Mouse (Mus musculus) heart, embryonic 10.5 days (tissue): ENCODE results near the gene Slc44a1. TPM values are rescaled to one million over a fixed set of nuclear protein-coding genes. Genes with fewer than 3 reads are reported as not detected.

ENCODE experiments used
- DNase-seq: peaks from one replicate; pipeline ENCODE4 v3.0.0-alpha.2; 2017; ENCODE audit warnings: low spot score
- H3K27ac ChIP-seq: fragments of 300-500 bp; sonication (generic); 2 replicates; pipeline ENCODE4 v1.5.1; 2016; ENCODE audit warnings: mild to moderate bottlenecking
- H3K27me3 ChIP-seq: fragments of 300-500 bp; sonication (generic); 2 replicates; pipeline ENCODE4 v1.6.1; 2016; ENCODE audit warnings: mild to moderate bottlenecking; ENCODE audit not compliant: poor library complexity, insufficient read depth, severe bottlenecking
- H3K36me3 ChIP-seq: fragments of 300-500 bp; sonication (generic); 2 replicates; pipeline ENCODE4 v1.6.1; 2016; ENCODE audit warnings: mild to moderate bottlenecking, moderate library complexity
- H3K4me1 ChIP-seq: fragments of 300-500 bp; sonication (generic); 2 replicates; pipeline ENCODE4 v1.6.1; 2016; ENCODE audit warnings: mild to moderate bottlenecking
- H3K4me3 ChIP-seq: fragments of 300-500 bp; sonication (generic); 2 replicates; pipeline ENCODE4 v1.5.1; 2016; ENCODE audit warnings: mild to moderate bottlenecking, moderate library complexity
- H3K9me3 ChIP-seq: fragments of 300-500 bp; sonication (generic); 2 replicates; pipeline ENCODE4 v1.6.1; 2016; ENCODE audit warnings: mild to moderate bottlenecking, moderate library complexity
- WGBS: fragments of 180-500 bp; shearing (Covaris S2); methylation state at CpG from one replicate; pipeline ENCODE4 v1.1.7; 2016; 5-methylcytosine and 5-hydroxymethylcytosine counted together
- polyA plus RNA-seq: library from polyadenylated mRNA; unstranded; fragments of >200 nt; fragmentation: Nextera tagmentation; extraction: Ambion mirVana; gene quantifications from 2 replicates; pipeline ENCODE4 v1.2.1, GENCODE M21; 2016

Gene Slc44a1
- polyA plus RNA-seq, 1 experiment from 2014 or later: 15.9 TPM

DNA sequence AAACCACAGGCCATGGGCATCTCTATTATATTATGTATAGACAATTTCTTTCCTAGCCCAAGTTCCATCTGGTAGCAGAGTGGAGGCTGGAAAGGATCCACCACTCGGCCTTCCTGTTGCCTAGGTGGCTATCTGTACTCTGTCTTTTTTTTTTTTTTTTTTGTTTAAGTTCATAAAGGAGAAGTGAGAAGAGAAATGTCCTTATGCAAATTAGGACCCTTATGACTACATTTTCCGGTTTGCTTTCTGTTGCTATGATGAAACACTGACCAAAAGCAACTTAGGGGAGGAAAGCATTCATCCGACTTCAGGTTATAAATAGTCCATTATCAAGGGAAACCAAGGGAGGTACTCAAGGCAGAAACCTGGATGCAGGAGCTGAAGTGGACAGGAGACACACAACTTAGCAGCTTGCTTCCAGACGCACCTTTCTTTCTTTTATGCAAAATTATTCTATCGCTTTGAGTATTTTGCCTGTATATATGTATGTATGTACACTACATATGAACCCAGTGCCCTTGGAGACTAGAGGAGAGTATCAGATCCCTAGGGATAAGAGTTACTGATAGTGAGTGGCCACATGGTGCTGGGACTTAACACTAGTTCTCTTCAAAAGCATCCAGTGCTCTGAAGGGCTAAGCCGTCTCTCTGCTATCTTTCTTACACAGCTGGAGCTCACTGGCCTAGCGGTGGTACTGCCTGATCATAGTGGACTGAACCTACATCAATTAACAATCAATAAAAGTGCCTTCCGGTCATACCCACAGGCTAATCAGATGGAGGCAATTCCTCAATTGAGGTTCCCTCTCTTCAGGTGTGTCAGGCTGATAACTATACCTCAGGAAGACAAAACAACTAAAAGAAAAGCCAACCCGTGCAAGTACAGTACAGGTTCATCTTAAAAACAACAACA, 28.0 kb upstream of the Slc44a1 start:
- no peak for DNase-seq
- Histone ChIP-seq H3K27ac (no peak overlapping the region), H3K27me3 (no peaks in the 10 kb centered on the region), H3K4me1 (peaks cover 11% of the 10 kb centered on the region; the same call in 1 of the 2 replicates), H3K36me3 (no peaks in the 10 kb centered on the region), H3K9me3 (no peaks in the 10 kb centered on the region), H3K4me3 (no peak overlapping the region)
- WGBS: 56% methylated on average over 9 of the region's 9 CpGs

DNA sequence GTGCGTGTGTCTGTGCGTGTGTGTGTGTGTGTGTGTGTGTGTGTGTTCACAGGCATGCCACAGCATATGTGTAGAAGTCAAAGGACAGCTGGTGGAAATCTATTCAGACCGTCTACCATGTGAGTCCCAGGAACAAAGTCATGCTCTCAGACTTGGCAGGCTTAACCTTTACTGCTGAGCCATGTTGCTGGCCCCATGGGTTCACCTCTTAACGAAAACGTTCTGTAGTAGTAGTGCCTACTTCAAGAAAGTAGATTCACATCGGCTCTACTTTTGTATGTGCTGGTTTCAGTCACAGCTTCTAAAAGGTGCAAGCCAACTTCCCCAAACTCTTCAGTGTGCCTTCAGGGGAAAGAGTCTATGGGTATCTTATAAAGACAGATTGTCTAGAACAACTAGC, 27.2 kb upstream of the Slc44a1 start:
- H3K27me3 ChIP-seq: no peaks in the 10 kb centered on the region
- peaks cover 11% of the 10 kb centered on the region; the same call in 1 of the 2 replicates for H3K4me1 ChIP-seq
- no peak for DNase-seq
- no peak overlapping the region for H3K27ac ChIP-seq
- no peak overlapping the region for H3K4me3 ChIP-seq
- no peaks in the 10 kb centered on the region for H3K9me3 ChIP-seq
- WGBS: 92% methylated on average over 6 of the region's 6 CpGs
- no peaks in the 10 kb centered on the region for H3K36me3 ChIP-seq

DNA sequence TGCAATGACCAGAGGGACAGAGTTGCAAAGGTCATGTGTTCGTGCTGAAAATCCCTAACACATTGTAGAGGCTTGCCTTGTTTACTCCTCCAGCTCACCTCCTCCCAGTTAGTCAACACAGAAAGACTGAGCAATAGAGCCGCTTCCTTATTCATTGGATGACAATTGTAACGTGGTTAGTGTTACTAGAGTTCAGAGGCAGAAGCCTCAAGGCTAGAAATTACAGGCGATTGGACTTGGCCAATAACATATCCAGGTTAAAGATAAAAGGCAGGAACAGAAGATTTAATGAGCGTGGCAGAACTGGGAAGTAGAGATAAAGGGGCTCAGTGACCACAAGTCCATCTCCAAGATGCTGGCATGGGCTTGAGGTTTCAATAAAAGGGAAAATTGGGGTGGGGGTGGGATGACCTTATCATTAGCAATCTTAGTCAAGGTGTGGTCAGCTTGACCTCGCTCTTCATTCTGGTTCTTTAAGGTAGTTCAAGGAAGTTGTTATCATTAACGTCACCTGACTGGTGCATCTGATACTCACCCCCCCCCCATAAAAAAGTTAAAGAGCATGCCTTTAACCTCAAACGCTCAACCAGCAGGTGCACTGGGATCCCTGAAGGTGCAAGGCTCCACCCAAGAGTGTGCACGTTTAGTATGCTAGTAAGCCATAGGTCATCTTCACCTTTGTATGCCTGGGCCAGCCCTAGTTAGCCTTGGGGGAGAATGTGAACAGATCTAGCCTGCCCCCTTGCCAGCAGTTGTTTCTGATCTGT, 26.0 kb upstream of the Slc44a1 start:
- DNase-seq: no peak
- H3K27ac ChIP-seq: no peak overlapping the region
- H3K36me3 ChIP-seq: no peaks in the 10 kb centered on the region
- 76% methylated on average over 9 of the region's 9 CpGs for whole genome bisulfite sequencing
- peaks cover 11% of the 10 kb centered on the region; the same call in 1 of the 2 replicates for H3K4me1 ChIP-seq
- H3K27me3 ChIP-seq: no peaks in the 10 kb centered on the region
- H3K9me3 ChIP-seq: no peaks in the 10 kb centered on the region
- no peak overlapping the region for H3K4me3 ChIP-seq

DNA sequence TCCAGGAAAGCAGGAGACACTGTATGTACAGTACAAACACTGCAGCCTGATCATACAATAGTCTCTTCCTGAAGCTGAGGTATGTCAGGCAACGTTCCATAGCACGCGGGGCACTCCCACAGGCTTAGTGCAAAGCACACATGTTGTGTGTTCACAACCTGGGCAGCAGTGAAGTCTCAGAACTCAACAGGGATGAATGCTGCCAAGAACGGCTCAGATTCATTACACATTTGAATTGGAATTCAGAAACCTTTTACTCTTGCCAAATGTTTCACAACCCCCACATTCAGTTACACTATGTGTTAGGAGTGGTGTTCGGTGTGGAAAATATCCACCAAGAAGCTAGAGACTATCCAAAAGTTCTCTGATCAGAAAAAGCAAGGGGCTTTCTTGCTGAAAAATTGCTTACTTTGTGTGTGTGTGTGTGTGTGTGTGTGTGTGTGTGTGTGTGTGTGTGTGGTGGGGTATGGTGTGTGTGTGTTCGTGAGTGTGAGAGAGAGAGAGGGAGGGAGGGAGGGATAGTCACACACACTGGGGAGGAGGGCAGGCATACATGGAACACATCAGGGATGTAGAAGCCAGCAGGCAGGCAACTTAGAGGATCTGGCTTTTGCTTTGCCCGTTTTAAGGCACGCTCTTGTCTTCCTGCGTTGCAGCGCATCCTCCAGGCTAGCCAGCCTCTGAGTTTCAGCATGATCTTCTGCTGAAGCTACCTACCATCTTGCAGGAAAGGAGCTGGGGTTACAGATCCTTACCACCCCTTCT, 24.2 kb upstream of the Slc44a1 start:
- no peak for DNase-seq
- 84% methylated on average over 9 of the region's 10 CpGs for whole genome bisulfite sequencing
- Histone ChIP-seq H3K4me3 (no peak overlapping the region), H3K4me1 (peaks cover 6% of the 10 kb centered on the region; the same call in 1 of the 2 replicates), H3K36me3 (no peaks in the 10 kb centered on the region), H3K9me3 (no peaks in the 10 kb centered on the region), H3K27ac (no peak overlapping the region), H3K27me3 (no peaks in the 10 kb centered on the region)

DNA sequence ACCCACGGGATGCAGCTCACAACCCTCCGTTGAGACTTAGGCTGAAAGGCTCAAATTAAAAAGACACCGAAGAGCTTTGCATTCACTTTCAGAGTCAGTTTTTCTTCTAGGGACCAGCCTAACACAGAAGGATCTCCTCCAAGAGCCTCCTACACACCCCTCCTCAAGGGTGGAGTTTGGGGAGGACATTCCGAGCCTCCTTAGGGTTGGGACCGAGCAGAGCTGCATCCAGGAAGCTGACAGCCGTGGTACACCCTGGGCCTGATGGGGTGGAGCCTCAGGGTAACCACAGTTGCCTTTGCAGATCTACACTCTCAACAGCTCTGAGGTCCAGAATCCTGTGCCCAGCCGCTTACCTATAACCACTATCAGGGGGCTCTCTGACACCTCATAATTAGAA, 23.3 kb upstream of the Slc44a1 start:
- H3K9me3 ChIP-seq: no peaks in the 10 kb centered on the region
- H3K27me3 ChIP-seq: no peaks in the 10 kb centered on the region
- DNase-seq: no peak
- no peak overlapping the region for H3K27ac ChIP-seq
- peaks cover 6% of the 10 kb centered on the region; the same call in 1 of the 2 replicates for H3K4me1 ChIP-seq
- no peaks in the 10 kb centered on the region for H3K36me3 ChIP-seq
- H3K4me3 ChIP-seq: no peak overlapping the region
- 69% methylated on average over 7 of the region's 7 CpGs for WGBS

DNA sequence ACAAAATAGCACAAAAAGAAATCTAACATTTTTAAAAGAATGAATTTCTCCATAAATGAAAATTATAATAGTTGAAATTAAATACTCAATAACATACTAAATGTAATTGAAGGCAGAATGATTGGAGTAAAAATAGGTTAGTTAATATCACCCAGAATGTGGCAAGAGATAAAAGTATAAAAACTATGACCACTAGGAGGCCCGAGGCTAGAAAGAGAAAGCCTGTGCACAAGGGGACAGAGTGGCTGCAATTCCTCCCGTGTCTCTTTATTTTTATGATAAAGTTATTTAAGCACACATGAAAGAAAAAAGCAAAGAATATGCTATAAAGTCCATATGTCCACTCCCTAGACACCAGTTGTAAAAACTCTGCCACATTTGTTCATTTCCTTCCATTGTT, 17.4 kb upstream of the Slc44a1 start:
- no peak overlapping the region for H3K27ac ChIP-seq
- no peaks in the 10 kb centered on the region for H3K36me3 ChIP-seq
- no peak overlapping the region for H3K4me3 ChIP-seq
- DNase-seq: no peak
- H3K9me3 ChIP-seq: no peaks in the 10 kb centered on the region
- H3K27me3 ChIP-seq: no peaks in the 10 kb centered on the region
- WGBS: 82% methylated on average over 2 of the region's 2 CpGs
- no peaks in the 10 kb centered on the region for H3K4me1 ChIP-seq

DNA sequence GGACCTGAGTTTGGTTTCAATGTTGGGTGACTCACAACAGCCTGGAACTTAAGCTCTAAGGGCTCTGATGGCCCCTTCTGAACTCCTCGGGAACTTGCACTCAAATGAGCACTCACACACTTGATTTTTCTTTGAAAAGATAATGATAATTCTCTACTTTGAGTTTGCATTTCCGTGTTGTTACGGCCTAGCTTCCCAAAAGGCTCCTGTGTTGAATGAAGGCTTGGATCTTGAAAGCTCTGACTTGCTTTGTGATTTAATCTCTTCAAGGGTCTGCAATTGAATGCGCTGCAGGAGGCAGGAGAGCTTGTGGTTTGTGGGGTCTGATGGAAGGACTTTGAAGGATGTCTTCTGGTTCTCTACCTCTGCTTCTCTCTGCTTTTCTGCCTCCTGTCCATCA, 13.1 kb upstream of the Slc44a1 start:
- no peaks in the 10 kb centered on the region for H3K9me3 ChIP-seq

DNA sequence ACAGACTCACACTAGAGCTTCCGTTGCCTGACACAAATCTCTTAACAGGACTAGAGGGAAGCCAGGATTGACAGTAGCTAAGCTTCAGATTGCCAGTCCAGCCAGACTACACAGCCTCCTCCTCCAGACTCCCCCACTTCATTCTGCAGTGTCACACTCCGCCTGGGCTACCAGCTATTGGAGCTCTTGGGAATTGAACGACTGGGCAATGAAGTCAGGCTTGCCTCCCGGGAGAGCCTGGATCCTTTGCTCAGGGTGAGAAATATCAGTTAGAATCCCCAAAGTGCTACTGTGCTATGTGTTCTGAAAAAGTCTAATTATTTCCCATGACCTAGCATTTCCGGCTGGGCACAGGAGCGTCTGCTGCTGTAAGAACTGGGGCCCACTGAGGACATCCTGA, 9.7 kb upstream of the Slc44a1 start:
- peaks cover 13% of the 10 kb centered on the region; the same call in 1 of the 2 replicates for H3K4me1 ChIP-seq
- no peak for DNase-seq
- H3K27ac ChIP-seq: no peak overlapping the region
- WGBS: 43% methylated on average over 6 of the region's 6 CpGs
- no peaks in the 10 kb centered on the region for H3K36me3 ChIP-seq
- H3K27me3 ChIP-seq: no peaks in the 10 kb centered on the region
- H3K9me3 ChIP-seq: no peaks in the 10 kb centered on the region
- no peak overlapping the region for H3K4me3 ChIP-seq

More for the DNA sequence above, 13.1 kb upstream of the Slc44a1 start:
- Histone ChIP-seq H3K27me3 (no peaks in the 10 kb centered on the region), H3K4me1 (peaks cover 13% of the 10 kb centered on the region; the same call in 1 of the 2 replicates), H3K4me3 (no peak overlapping the region), H3K27ac (no peak overlapping the region), H3K36me3 (no peaks in the 10 kb centered on the region)
- WGBS: 73% methylated on average over 4 of the region's 4 CpGs
- no peak for DNase-seq

DNA sequence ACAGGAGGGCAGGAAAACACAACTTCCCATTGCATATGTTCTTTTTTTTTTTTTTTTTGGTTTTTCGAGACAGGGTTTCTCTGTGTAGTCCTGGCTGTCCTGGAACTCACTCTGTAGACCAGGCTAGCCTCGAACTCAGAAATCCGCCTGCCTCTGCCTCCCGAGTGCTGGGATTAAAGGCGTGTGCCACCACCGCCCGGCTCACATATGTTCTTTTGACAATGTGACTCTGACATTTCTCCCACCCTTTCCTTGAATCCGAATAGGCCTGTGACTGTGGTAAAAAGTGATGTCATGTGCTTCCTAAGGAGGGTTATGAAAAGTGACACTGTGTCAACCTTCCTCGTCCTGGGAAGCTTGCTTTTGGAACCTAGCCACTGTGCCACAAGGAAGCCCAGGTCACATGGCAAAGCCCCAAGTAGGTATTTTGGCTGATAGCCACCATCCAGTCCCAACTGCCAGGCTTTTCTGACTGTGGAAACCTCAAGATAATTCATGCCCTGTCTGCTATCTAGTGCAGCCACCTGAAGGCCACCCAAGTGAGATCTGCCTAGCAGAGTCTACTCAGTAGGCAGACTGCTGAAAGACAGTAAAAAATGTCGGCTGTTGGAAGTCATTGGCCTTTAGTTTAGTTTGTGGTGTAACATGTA, 8.5 kb upstream of the Slc44a1 start:
- Histone ChIP-seq H3K9me3 (no peaks in the 10 kb centered on the region), H3K4me1 (peaks cover 13% of the 10 kb centered on the region; the same call in 1 of the 2 replicates), H3K27ac (no peak overlapping the region), H3K36me3 (no peaks in the 10 kb centered on the region), H3K27me3 (no peaks in the 10 kb centered on the region), H3K4me3 (no peak overlapping the region)
- DNase-seq: no peak
- 87% methylated on average over 9 of the region's 10 CpGs for WGBS

DNA sequence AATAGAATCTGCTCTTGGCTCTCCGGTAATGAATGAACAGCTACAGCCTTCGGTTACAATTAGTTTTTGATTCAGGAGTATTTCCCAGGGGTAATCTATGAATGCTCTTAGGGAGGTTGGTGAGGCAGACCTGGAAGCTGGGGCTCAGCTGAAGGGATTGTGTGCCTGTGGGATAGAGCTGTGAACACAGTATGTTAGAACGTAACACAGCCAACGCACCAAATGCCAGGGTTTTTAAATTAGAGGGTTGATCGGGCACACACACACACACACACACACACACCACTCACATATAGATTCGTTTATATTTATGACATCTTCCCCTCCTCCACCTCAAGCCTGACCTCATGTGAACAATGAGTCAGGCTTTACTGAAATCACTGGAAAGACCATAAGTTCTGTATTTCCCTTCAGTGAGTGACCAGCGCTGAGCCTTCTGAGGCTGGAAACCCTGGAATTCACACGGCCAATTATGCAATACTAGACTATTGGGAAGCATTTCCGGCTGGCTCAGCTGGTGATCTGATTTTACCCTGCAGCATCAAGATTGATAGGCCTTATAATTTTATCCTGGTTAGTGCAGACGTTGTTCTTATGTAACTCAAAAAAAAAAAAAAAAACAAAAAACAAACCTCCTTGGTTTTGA, 3.0 kb upstream of the Slc44a1 start:
- 80% methylated on average over 10 of the region's 10 CpGs for WGBS
- DNase-seq: no peak
- Histone ChIP-seq H3K4me1 (peaks cover 33% of the 10 kb centered on the region), H3K9me3 (no peaks in the 10 kb centered on the region), H3K36me3 (no peaks in the 10 kb centered on the region), H3K4me3 (no peak overlapping the region), H3K27me3 (no peaks in the 10 kb centered on the region), H3K27ac (no peak overlapping the region)

DNA sequence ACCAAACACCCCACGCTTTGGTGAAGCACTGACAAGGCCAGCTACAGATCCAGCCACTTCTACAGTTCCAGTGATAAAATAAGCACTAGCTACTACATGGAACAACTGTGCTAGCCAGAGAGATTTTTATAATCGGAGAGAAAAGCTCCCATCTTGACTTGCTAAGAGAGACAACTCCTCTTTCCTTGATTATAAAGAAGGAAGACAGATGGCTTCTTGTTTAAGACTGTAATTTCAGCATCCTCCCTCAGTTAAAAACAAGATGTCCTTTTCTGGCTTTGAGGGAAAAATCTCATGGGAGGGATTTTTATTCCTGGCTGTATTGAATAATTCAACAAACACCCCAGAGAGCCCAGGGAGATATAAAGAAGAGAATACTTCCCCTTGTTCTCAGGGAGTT, 1.8 kb upstream of the Slc44a1 start:
- Histone ChIP-seq H3K4me1 (peaks cover 43% of the 10 kb centered on the region), H3K27me3 (no peaks in the 10 kb centered on the region), H3K27ac (no peak overlapping the region), H3K9me3 (no peaks in the 10 kb centered on the region), H3K4me3 (no peak overlapping the region), H3K36me3 (no peaks in the 10 kb centered on the region)
- 86% methylated on average over 2 of the region's 2 CpGs for WGBS
- no peak for DNase-seq
